Mouse (Mus musculus): ENCODE data around the gene Chst7. TPM values are rescaled to one million over a fixed set of nuclear protein-coding genes. Genes with fewer than 3 reads are reported as not detected.

Chst7 gene
- polyA plus RNA-seq, 1 experiment from 2014 or later = 3.6 TPM

Other genes with a start within 250 kb of the Chst7 start
- gene Slc9a7, start 232.2 kb downstream of the Chst7 start, polyA plus RNA-seq (2015; fragmentation: Nextera tagmentation; extraction: Ambion mirVana) = 6.9 and 7.1 TPM in 2 replicates

Data from neural tube, embryonic 13.5 days (tissue).